Mouse (Mus musculus) C2C12 (cell line): ENCODE measurements around the gene Hpcal1.

Experiments
- CTCF ChIP-seq: IDR thresholded peaks from one replicate; pipeline ENCODE4 v1.5.1; 2011; ENCODE audit not compliant: control insufficient read depth, insufficient read depth, insufficient read length
- FOSL1 ChIP-seq: IDR thresholded peaks from one replicate; pipeline ENCODE4 v1.8.0; 2011; ENCODE audit warnings: mild to moderate bottlenecking, low read length; ENCODE audit not compliant: poor library complexity, insufficient read depth, severe bottlenecking
- MAX ChIP-seq: IDR thresholded peaks from one replicate; pipeline ENCODE4 v1.6.1; 2011; ENCODE audit warnings: mild to moderate bottlenecking, control low read depth
- MYOD1 ChIP-seq: IDR thresholded peaks from one replicate; pipeline ENCODE4 v1.6.1; 2011; ENCODE audit warnings: low read depth; ENCODE audit not compliant: control insufficient read depth, insufficient read length
- MYOG ChIP-seq: IDR thresholded peaks from one replicate; pipeline ENCODE4 v1.6.1; 2011; ENCODE audit not compliant: control insufficient read depth, insufficient read length; ENCODE audit errors: extremely low read depth
- USF1 ChIP-seq: IDR thresholded peaks from one replicate; pipeline ENCODE4 v1.6.1; 2011; ENCODE audit warnings: low read depth, mild to moderate bottlenecking, control low read depth, moderate library complexity

DNA sequence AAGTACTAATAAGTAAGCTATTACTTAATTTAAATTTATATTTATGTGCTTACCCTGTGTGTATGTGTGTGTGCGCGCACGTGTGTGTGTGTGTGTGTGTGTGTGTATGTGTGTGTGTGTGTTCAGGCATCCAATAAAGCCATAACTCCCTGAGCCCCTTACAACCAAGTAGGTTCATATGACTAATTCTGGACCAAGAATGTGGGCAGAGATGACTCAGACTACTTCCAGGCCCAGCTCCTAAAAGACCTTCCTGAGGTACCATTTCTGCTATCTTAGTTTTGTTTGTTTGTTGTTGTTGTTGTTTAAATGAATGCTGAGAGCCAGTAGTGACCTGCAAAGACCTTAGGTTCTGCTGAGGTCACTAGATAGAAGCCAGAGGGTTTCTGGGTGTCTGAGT is 1.7 kb upstream of the Hpcal1 start:
- no peak for TF ChIP-seq MYOD1
- no peak for TF ChIP-seq CTCF
- TF ChIP-seq USF1: no peak
- no peak for TF ChIP-seq MAX
- TF ChIP-seq MYOG: no peak
- peak; percentile 3 for TF ChIP-seq FOSL1
